Mouse (Mus musculus): ENCODE measurements around the gene Gtf3c5.

Gtf3c5 gene

GRCm38 (mm10) chr2:28605789-28606541, 22.4 kb upstream of the Gtf3c5 start:
- no peaks in the 10 kb centered on the region for H3K36me3 ChIP-seq (ENCODE audit: insufficient read depth, low read length)
- TF ChIP-seq NANOG (IDR thresholded peaks at IDR 0.05; ENCODE audit: borderline replicate concordance, low read length) (no peak), POU5F1 (IDR thresholded peaks at IDR 0.05; ENCODE audit: borderline replicate concordance, low read length) (no peak), CTCF (conservative IDR thresholded peaks at IDR 0.05; ENCODE audit: low read length) (no peak)
- peaks cover 55% of the 10 kb centered on the region for H3K4me1 ChIP-seq (replicated peaks; ENCODE audit: low read depth, low read length)
- 0 out of 2 replicates have a peak overlapping the region, but pooled peaks have one; percentile 13 for H3K4me3 ChIP-seq (replicated peaks; ENCODE audit: low read length)
- no peaks in the 10 kb centered on the region for H3K9me3 ChIP-seq (ENCODE audit: low read length)
- peaks cover 41% of the 10 kb centered on the region for H3K27me3 ChIP-seq (ENCODE audit: insufficient read depth, low read length)

- TF ChIP-seq CTCF (conservative IDR thresholded peaks at IDR 0.05; ENCODE audit: low read length) (no peak), NANOG (IDR thresholded peaks at IDR 0.05; ENCODE audit: borderline replicate concordance, low read length) (no peak), POU5F1 (IDR thresholded peaks at IDR 0.05; ENCODE audit: borderline replicate concordance, low read length) (no peak)
- H3K27me3 ChIP-seq (ENCODE audit: insufficient read depth, low read length), result peaks cover 50% of the 10 kb centered on the region
- H3K9me3 ChIP-seq (ENCODE audit: low read length), result no peaks in the 10 kb centered on the region
- no peak overlapping the region for H3K4me3 ChIP-seq (replicated peaks; ENCODE audit: low read length)
- peaks cover 39% of the 10 kb centered on the region for H3K4me1 ChIP-seq (replicated peaks; ENCODE audit: low read depth, low read length)
- no peaks in the 10 kb centered on the region for H3K36me3 ChIP-seq (ENCODE audit: insufficient read depth, low read length)
These were observed 20.0 kb upstream of the Gtf3c5 start for GRCm38 (mm10) chr2:28603542-28603941.

- H3K9me3 ChIP-seq (ENCODE audit: low read length), result no peaks in the 10 kb centered on the region
- peaks cover 58% of the 10 kb centered on the region for H3K27me3 ChIP-seq (ENCODE audit: insufficient read depth, low read length)
- no peaks in the 10 kb centered on the region for H3K36me3 ChIP-seq (ENCODE audit: insufficient read depth, low read length)
- TF ChIP-seq CTCF (conservative IDR thresholded peaks at IDR 0.05; ENCODE audit: low read length), result no peak
- no peak for TF ChIP-seq NANOG (IDR thresholded peaks at IDR 0.05; ENCODE audit: borderline replicate concordance, low read length)
- TF ChIP-seq POU5F1 (IDR thresholded peaks at IDR 0.05; ENCODE audit: borderline replicate concordance, low read length), result no peak
- H3K4me3 ChIP-seq (replicated peaks; ENCODE audit: low read length), result no peak overlapping the region
- H3K4me1 ChIP-seq (replicated peaks; ENCODE audit: low read depth, low read length), result peaks cover 39% of the 10 kb centered on the region
These were observed 18.4 kb upstream of the Gtf3c5 start for GRCm38 (mm10) chr2:28601720-28602590.

GRCm38 (mm10) chr2:28599569-28599900, 16.0 kb upstream of the Gtf3c5 start:
- H3K4me1 ChIP-seq (replicated peaks; ENCODE audit: low read depth, low read length), result peaks cover 26% of the 10 kb centered on the region
- H3K9me3 ChIP-seq (ENCODE audit: low read length), result no peaks in the 10 kb centered on the region
- TF ChIP-seq POU5F1 (IDR thresholded peaks at IDR 0.05; ENCODE audit: borderline replicate concordance, low read length) (no peak), NANOG (IDR thresholded peaks at IDR 0.05; ENCODE audit: borderline replicate concordance, low read length) (no peak), CTCF (conservative IDR thresholded peaks at IDR 0.05; ENCODE audit: low read length) (no peak)
- peaks cover 51% of the 10 kb centered on the region for H3K27me3 ChIP-seq (ENCODE audit: insufficient read depth, low read length)
- no peaks in the 10 kb centered on the region for H3K36me3 ChIP-seq (ENCODE audit: insufficient read depth, low read length)
- H3K4me3 ChIP-seq (replicated peaks; ENCODE audit: low read length), result no peak overlapping the region

GRCm38 (mm10) chr2:28598692-28599568, 15.4 kb upstream of the Gtf3c5 start:
- no peaks in the 10 kb centered on the region for H3K9me3 ChIP-seq (ENCODE audit: low read length)
- H3K4me1 ChIP-seq (replicated peaks; ENCODE audit: low read depth, low read length), result peaks cover 26% of the 10 kb centered on the region
- TF ChIP-seq POU5F1 (IDR thresholded peaks at IDR 0.05; ENCODE audit: borderline replicate concordance, low read length), result no peak
- TF ChIP-seq CTCF (conservative IDR thresholded peaks at IDR 0.05; ENCODE audit: low read length), result no peak
- no peak for TF ChIP-seq NANOG (IDR thresholded peaks at IDR 0.05; ENCODE audit: borderline replicate concordance, low read length)
- no peaks in the 10 kb centered on the region for H3K36me3 ChIP-seq (ENCODE audit: insufficient read depth, low read length)
- H3K4me3 ChIP-seq (replicated peaks; ENCODE audit: low read length), result no peak overlapping the region
- H3K27me3 ChIP-seq (ENCODE audit: insufficient read depth, low read length), result peaks cover 52% of the 10 kb centered on the region

- no peak for TF ChIP-seq POU5F1 (IDR thresholded peaks at IDR 0.05; ENCODE audit: borderline replicate concordance, low read length)
- TF ChIP-seq NANOG (IDR thresholded peaks at IDR 0.05; ENCODE audit: borderline replicate concordance, low read length), result no peak
- TF ChIP-seq CTCF (conservative IDR thresholded peaks at IDR 0.05; ENCODE audit: low read length), result no peak
- 0 out of 2 replicates have a peak overlapping the region, but pooled peaks have one; percentile 1 for H3K4me3 ChIP-seq (replicated peaks; ENCODE audit: low read length)
- peaks cover 54% of the 10 kb centered on the region for H3K27me3 ChIP-seq (ENCODE audit: insufficient read depth, low read length)
- no peaks in the 10 kb centered on the region for H3K36me3 ChIP-seq (ENCODE audit: insufficient read depth, low read length)
- no peaks in the 10 kb centered on the region for H3K9me3 ChIP-seq (ENCODE audit: low read length)
- H3K4me1 ChIP-seq (replicated peaks; ENCODE audit: low read depth, low read length), result peaks cover 33% of the 10 kb centered on the region
These were observed 14.4 kb upstream of the Gtf3c5 start for GRCm38 (mm10) chr2:28597733-28598547.

DNA sequence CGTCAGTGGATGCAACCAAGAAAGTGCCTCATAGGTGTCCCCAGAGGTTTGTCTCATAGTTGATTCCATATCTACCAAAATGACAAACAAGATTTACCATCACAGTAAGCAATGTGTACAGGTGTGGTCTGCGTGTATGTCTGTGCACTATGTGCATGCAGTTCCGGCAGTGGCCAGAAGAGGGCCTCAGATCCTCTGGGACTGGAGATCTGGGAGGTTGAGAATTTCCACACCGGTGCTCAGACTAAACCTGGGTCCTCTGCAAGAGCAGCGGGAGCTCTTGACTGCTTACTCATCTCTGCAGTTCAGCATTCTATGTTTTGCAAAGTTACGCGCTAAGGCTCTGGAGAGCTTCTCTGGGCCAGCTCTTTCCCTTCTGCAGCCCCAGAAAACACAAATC, 13.4 kb upstream of the Gtf3c5 start:
- TF ChIP-seq NANOG (IDR thresholded peaks at IDR 0.05; ENCODE audit: borderline replicate concordance, low read length) (no peak), POU5F1 (IDR thresholded peaks at IDR 0.05; ENCODE audit: borderline replicate concordance, low read length) (no peak), CTCF (conservative IDR thresholded peaks at IDR 0.05; ENCODE audit: low read length) (peak; percentile 96)
- H3K36me3 ChIP-seq (ENCODE audit: insufficient read depth, low read length), result no peaks in the 10 kb centered on the region
- peaks cover 30% of the 10 kb centered on the region for H3K4me1 ChIP-seq (replicated peaks; ENCODE audit: low read depth, low read length)
- H3K27me3 ChIP-seq (ENCODE audit: insufficient read depth, low read length), result peaks cover 50% of the 10 kb centered on the region
- H3K4me3 ChIP-seq (replicated peaks; ENCODE audit: low read length), result no peak overlapping the region
- H3K9me3 ChIP-seq (ENCODE audit: low read length), result no peaks in the 10 kb centered on the region
